Mouse (Mus musculus): Measurements from ENCODE around the gene Ccdc124. TPM values are rescaled to one million over a fixed set of nuclear protein-coding genes. Genes with fewer than 3 reads are reported as not detected.

Gene Ccdc124
- polyA plus RNA-seq, 1 experiment from 2014 or later: 87.2 TPM

- H3K27ac ChIP-seq: no peak overlapping the region
- H3K9ac ChIP-seq (ENCODE audit: low read depth, low read length): no peak overlapping the region
- no peak for ATAC-seq (replicated peaks; ENCODE audit: low FRiP score, low read depth)
- TF ChIP-seq CTCF (IDR thresholded peaks at IDR 0.05; ENCODE audit: low read depth): no peak
- WGBS: 38% methylated on average over 11 of the region's 11 CpGs
- H3K9me3 ChIP-seq (replicated peaks; ENCODE audit: low read length): no peaks in the 10 kb centered on the region
- no peak for DNase-seq (ENCODE audit: low spot score)
- H3K4me1 ChIP-seq (replicated peaks; ENCODE audit: insufficient read depth, low read length): no peaks in the 10 kb centered on the region
- H3K36me3 ChIP-seq (ENCODE audit: insufficient read depth, low read length): no peaks in the 10 kb centered on the region
- no peak overlapping the region for H3K4me3 ChIP-seq (replicated peaks; ENCODE audit: low read depth, low read length)
- no peaks in the 10 kb centered on the region for H3K27me3 ChIP-seq (ENCODE audit: insufficient read depth, low read length)
- H3K4me2 ChIP-seq (ENCODE audit: low read length): no peak overlapping the region
Measured at GRCm38 (mm10) chr8:70821992-70822391, 51.7 kb downstream of the Ccdc124 start.

GRCm38 (mm10) chr8:70821399-70821962, 52.3 kb downstream of the Ccdc124 start:
- Histone ChIP-seq H3K27ac (no peak overlapping the region), H3K4me3 (replicated peaks; ENCODE audit: low read depth, low read length) (no peak overlapping the region), H3K27me3 (ENCODE audit: insufficient read depth, low read length) (no peaks in the 10 kb centered on the region), H3K4me2 (ENCODE audit: low read length) (no peak overlapping the region), H3K36me3 (ENCODE audit: insufficient read depth, low read length) (no peaks in the 10 kb centered on the region), H3K9ac (ENCODE audit: low read depth, low read length) (no peak overlapping the region), H3K9me3 (replicated peaks; ENCODE audit: low read length) (no peaks in the 10 kb centered on the region), H3K4me1 (replicated peaks; ENCODE audit: insufficient read depth, low read length) (no peaks in the 10 kb centered on the region)
- WGBS: 16% methylated on average over 30 of the region's 30 CpGs
- peak; percentile 96 for TF ChIP-seq CTCF (IDR thresholded peaks at IDR 0.05; ENCODE audit: low read depth)
- ATAC-seq (replicated peaks; ENCODE audit: low FRiP score, low read depth): peak; percentile 22; the same call in 1 of the 2 replicates
- peak; percentile 83 for DNase-seq (ENCODE audit: low spot score)

- Histone ChIP-seq H3K27ac (no peak overlapping the region), H3K4me3 (replicated peaks; ENCODE audit: low read depth, low read length) (no peak overlapping the region), H3K9me3 (replicated peaks; ENCODE audit: low read length) (no peaks in the 10 kb centered on the region), H3K27me3 (ENCODE audit: insufficient read depth, low read length) (no peaks in the 10 kb centered on the region), H3K9ac (ENCODE audit: low read depth, low read length) (no peak overlapping the region), H3K36me3 (ENCODE audit: insufficient read depth, low read length) (no peaks in the 10 kb centered on the region), H3K4me2 (ENCODE audit: low read length) (peak overlapping the region; percentile 44), H3K4me1 (replicated peaks; ENCODE audit: insufficient read depth, low read length) (no peaks in the 10 kb centered on the region)
- 5% methylated on average over 30 of the region's 31 CpGs for WGBS
- peak; percentile 95 for DNase-seq (ENCODE audit: low spot score)
- TF ChIP-seq CTCF (IDR thresholded peaks at IDR 0.05; ENCODE audit: low read depth): no peak
- peak; percentile 83 for ATAC-seq (replicated peaks; ENCODE audit: low FRiP score, low read depth)
Measured at GRCm38 (mm10) chr8:70820101-70820935, 53.4 kb downstream of the Ccdc124 start.

Small RNA genes lying within 50 kb of the gene (microRNA-seq; reads per million reads assigned to microRNA genes)
- 0.60 reads per million for gene Mir7067

Other genes starting within 250 kb of the Ccdc124 start
- 3.0 and 3.2 TPM in 2 replicates for gene Gdf15, start 241.5 kb downstream of the Ccdc124 start, polyA plus RNA-seq (2015; fragmentation: Nextera tagmentation; extraction: Ambion mirVana)
- gene Pgpep1, start 213.5 kb downstream of the Ccdc124 start, polyA plus RNA-seq (2015; fragmentation: Nextera tagmentation; extraction: Ambion mirVana): 84.2 and 87.5 TPM in 2 replicates
- 243 and 281 TPM in 2 replicates for gene Lsm4, start 200.7 kb downstream of the Ccdc124 start, polyA plus RNA-seq (2015; fragmentation: Nextera tagmentation; extraction: Ambion mirVana)
- 72.4 and 98.1 TPM in 2 replicates for gene Jund, start 175.0 kb downstream of the Ccdc124 start, polyA plus RNA-seq (2015; fragmentation: Nextera tagmentation; extraction: Ambion mirVana)
- 0.03 and 0.05 TPM in 2 replicates for gene Iqcn, start 170.5 kb downstream of the Ccdc124 start, polyA plus RNA-seq (2015; fragmentation: Nextera tagmentation; extraction: Ambion mirVana)
- 0.70 and 0.74 TPM in 2 replicates for gene Gm3336, start 155.4 kb downstream of the Ccdc124 start, polyA plus RNA-seq (2015; fragmentation: Nextera tagmentation; extraction: Ambion mirVana)
- gene Pde4c, start 150.2 kb downstream of the Ccdc124 start, polyA plus RNA-seq (2015; fragmentation: Nextera tagmentation; extraction: Ambion mirVana): 8.0 and 9.5 TPM in 2 replicates
- gene Rab3a, start 119.3 kb downstream of the Ccdc124 start, polyA plus RNA-seq (2015; fragmentation: Nextera tagmentation; extraction: Ambion mirVana): 20.5 and 21.8 TPM in 2 replicates
- 78.2 and 80.3 TPM in 2 replicates for gene Mpv17l2, start 113.0 kb downstream of the Ccdc124 start, polyA plus RNA-seq (2015; fragmentation: Nextera tagmentation; extraction: Ambion mirVana)
- gene Pik3r2, start 97.2 kb downstream of the Ccdc124 start, polyA plus RNA-seq (2015; fragmentation: Nextera tagmentation; extraction: Ambion mirVana): 43.8 and 47.2 TPM in 2 replicates
- gene Mast3, start 68.9 kb downstream of the Ccdc124 start, polyA plus RNA-seq (2015; fragmentation: Nextera tagmentation; extraction: Ambion mirVana): 8.4 and 10.2 TPM in 2 replicates
- gene Il12rb1, start 65.5 kb downstream of the Ccdc124 start, polyA plus RNA-seq (2015; fragmentation: Nextera tagmentation; extraction: Ambion mirVana): 0.09 and 0.13 TPM in 2 replicates
- gene Arrdc2, start 34.2 kb downstream of the Ccdc124 start, polyA plus RNA-seq (2015; fragmentation: Nextera tagmentation; extraction: Ambion mirVana): 6.8 and 7.5 TPM in 2 replicates
- 4.2 and 5.5 TPM in 2 replicates for gene Kcnn1, start 10.7 kb downstream of the Ccdc124 start, polyA plus RNA-seq (2015; fragmentation: Nextera tagmentation; extraction: Ambion mirVana)
- gene Slc5a5, start 18.8 kb upstream of the Ccdc124 start, polyA plus RNA-seq (2015; fragmentation: Nextera tagmentation; extraction: Ambion mirVana): 0.09 and 0.11 TPM in 2 replicates
- 5,183 and 5,941 TPM in 2 replicates for gene Rpl18a, start 23.5 kb upstream of the Ccdc124 start, polyA plus RNA-seq (2015; fragmentation: Nextera tagmentation; extraction: Ambion mirVana)
- 32.5 and 34.1 TPM in 2 replicates for gene Map1s, start 32.0 kb upstream of the Ccdc124 start, polyA plus RNA-seq (2015; fragmentation: Nextera tagmentation; extraction: Ambion mirVana)